Mouse (Mus musculus): ENCODE measurements around the gene Atxn3. TPM values are rescaled to one million over a fixed set of nuclear protein-coding genes. Genes with fewer than 3 reads are reported as not detected.

Gene Atxn3
- polyA plus RNA-seq, 1 experiment from 2014 or later = 13.6 TPM

GRCm38 (mm10) chr12:101888312-101888711 is 69.7 kb downstream of the Atxn3 start:
- Histone ChIP-seq H3K9me3 (replicated peaks; ENCODE audit: control insufficient read depth, low read length, poor library complexity, severe bottlenecking) (no peaks in the 10 kb centered on the region), H3K4me1 (ENCODE audit: control insufficient read depth, insufficient read depth, low read length) (no peaks in the 10 kb centered on the region), H3K4me2 (ENCODE audit: low read length) (no peak overlapping the region), H3K27ac (ENCODE audit: low read length) (no peak overlapping the region), H3K36me3 (ENCODE audit: control insufficient read depth, insufficient read depth, low read length) (peaks cover 35% of the 10 kb centered on the region), H3K9ac (ENCODE audit: low read depth, low read length) (no peak overlapping the region), H3K27me3 (ENCODE audit: control insufficient read depth, insufficient read depth, low read depth, low read length) (no peaks in the 10 kb centered on the region), H3K4me3 (ENCODE audit: low read depth, low read length) (no peak overlapping the region)
- no peak for ATAC-seq
- 97% methylated on average over 2 of the region's 2 CpGs for WGBS

GRCm38 (mm10) chr12:101884926-101885325 is 73.1 kb downstream of the Atxn3 start:
- no peaks in the 10 kb centered on the region for H3K4me1 ChIP-seq (ENCODE audit: control insufficient read depth, insufficient read depth, low read length)
- H3K4me2 ChIP-seq (ENCODE audit: low read length) = no peak overlapping the region
- WGBS = 94% methylated on average over 7 of the region's 7 CpGs
- ATAC-seq = no peak
- H3K27ac ChIP-seq (ENCODE audit: low read length) = no peak overlapping the region
- H3K4me3 ChIP-seq (ENCODE audit: low read depth, low read length) = no peak overlapping the region
- H3K9ac ChIP-seq (ENCODE audit: low read depth, low read length) = no peak overlapping the region
- H3K27me3 ChIP-seq (ENCODE audit: control insufficient read depth, insufficient read depth, low read depth, low read length) = no peaks in the 10 kb centered on the region
- no peaks in the 10 kb centered on the region for H3K9me3 ChIP-seq (replicated peaks; ENCODE audit: control insufficient read depth, low read length, poor library complexity, severe bottlenecking)
- peaks cover 21% of the 10 kb centered on the region for H3K36me3 ChIP-seq (ENCODE audit: control insufficient read depth, insufficient read depth, low read length)

GRCm38 (mm10) chr12:101876374-101876773 is 81.7 kb downstream of the Atxn3 start:
- no peak for ATAC-seq

GRCm38 (mm10) chr12:101875107-101875506 is 82.9 kb downstream of the Atxn3 start:
- Histone ChIP-seq H3K9me3 (replicated peaks; ENCODE audit: control insufficient read depth, low read length, poor library complexity, severe bottlenecking) (no peaks in the 10 kb centered on the region), H3K36me3 (ENCODE audit: control insufficient read depth, insufficient read depth, low read length) (peaks cover 18% of the 10 kb centered on the region), H3K27me3 (ENCODE audit: control insufficient read depth, insufficient read depth, low read depth, low read length) (no peaks in the 10 kb centered on the region), H3K27ac (ENCODE audit: low read length) (no peak overlapping the region), H3K4me2 (ENCODE audit: low read length) (no peak overlapping the region), H3K4me3 (ENCODE audit: low read depth, low read length) (no peak overlapping the region), H3K9ac (ENCODE audit: low read depth, low read length) (no peak overlapping the region), H3K4me1 (ENCODE audit: control insufficient read depth, insufficient read depth, low read length) (no peaks in the 10 kb centered on the region)
- 72% methylated on average over 1 of the region's 1 CpGs for WGBS
- no peak for ATAC-seq

More at GRCm38 (mm10) chr12:101876374-101876773, 81.7 kb downstream of the Atxn3 start:
- Histone ChIP-seq H3K4me1 (ENCODE audit: control insufficient read depth, insufficient read depth, low read length) (no peaks in the 10 kb centered on the region), H3K9me3 (replicated peaks; ENCODE audit: control insufficient read depth, low read length, poor library complexity, severe bottlenecking) (no peaks in the 10 kb centered on the region), H3K4me3 (ENCODE audit: low read depth, low read length) (no peak overlapping the region), H3K4me2 (ENCODE audit: low read length) (no peak overlapping the region), H3K27ac (ENCODE audit: low read length) (no peak overlapping the region), H3K27me3 (ENCODE audit: control insufficient read depth, insufficient read depth, low read depth, low read length) (no peaks in the 10 kb centered on the region), H3K9ac (ENCODE audit: low read depth, low read length) (no peak overlapping the region), H3K36me3 (ENCODE audit: control insufficient read depth, insufficient read depth, low read length) (peaks cover 18% of the 10 kb centered on the region; the same call in 1 of the 2 replicates)
- WGBS = 96% methylated on average over 2 of the region's 2 CpGs

Other genes with a start within 250 kb of the Atxn3 start
- gene Tc2n, start 239.7 kb downstream of the Atxn3 start, polyA plus RNA-seq (2015; fragmentation: Nextera tagmentation; extraction: Ambion mirVana) = 0.12 and 0.58 TPM in 2 replicates
- 10.3 and 11.7 TPM in 2 replicates for gene Fbln5, start 139.2 kb downstream of the Atxn3 start, polyA plus RNA-seq (2015; fragmentation: Nextera tagmentation; extraction: Ambion mirVana)
- 16.4 and 22.1 TPM in 2 replicates for gene Trip11, start 45.0 kb downstream of the Atxn3 start, polyA plus RNA-seq (2015; fragmentation: Nextera tagmentation; extraction: Ambion mirVana)
- gene Cpsf2, start 17.7 kb upstream of the Atxn3 start, polyA plus RNA-seq (2015; fragmentation: Nextera tagmentation; extraction: Ambion mirVana) = 29.8 and 32.3 TPM in 2 replicates
- 1.7 TPM in 2 replicates for gene Slc24a4, start 170.5 kb upstream of the Atxn3 start, polyA plus RNA-seq (2015; fragmentation: Nextera tagmentation; extraction: Ambion mirVana)

All from midbrain, embryonic 16.5 days (tissue).